Mouse (Mus musculus) ES-CJ7 (cell line): Measurements from ENCODE around the gene Spp2.

ENCODE experiments used
- DNase-seq: peaks from one replicate; pipeline ENCODE4 v3.0.0; 2011; ENCODE audit warnings: low read depth, low spot score

Gene Spp2

DNA sequence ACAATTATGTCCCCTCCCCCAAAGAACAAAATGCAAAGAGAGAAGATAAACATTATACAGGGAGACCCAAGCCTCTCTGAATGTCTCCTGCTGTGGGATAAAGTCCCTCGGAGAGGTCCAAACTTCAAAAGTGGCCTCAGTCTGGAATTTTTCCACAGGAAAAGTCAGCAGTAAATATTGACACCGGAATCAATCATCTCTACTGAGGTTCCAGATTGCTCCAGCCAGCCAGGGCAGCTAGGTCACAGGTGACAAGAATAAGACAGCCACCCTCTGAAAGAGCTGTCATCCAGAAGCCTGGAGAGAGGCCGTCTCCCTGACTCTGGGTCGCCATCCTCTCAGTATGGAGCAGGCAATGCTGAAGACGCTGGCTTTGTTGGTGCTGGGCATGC, at the start of gene Spp2:
TSS of gene Spp2 (plus strand) at position 155 of the 392 bp plus-strand sequence.
- DNase-seq, result no peak

DNA sequence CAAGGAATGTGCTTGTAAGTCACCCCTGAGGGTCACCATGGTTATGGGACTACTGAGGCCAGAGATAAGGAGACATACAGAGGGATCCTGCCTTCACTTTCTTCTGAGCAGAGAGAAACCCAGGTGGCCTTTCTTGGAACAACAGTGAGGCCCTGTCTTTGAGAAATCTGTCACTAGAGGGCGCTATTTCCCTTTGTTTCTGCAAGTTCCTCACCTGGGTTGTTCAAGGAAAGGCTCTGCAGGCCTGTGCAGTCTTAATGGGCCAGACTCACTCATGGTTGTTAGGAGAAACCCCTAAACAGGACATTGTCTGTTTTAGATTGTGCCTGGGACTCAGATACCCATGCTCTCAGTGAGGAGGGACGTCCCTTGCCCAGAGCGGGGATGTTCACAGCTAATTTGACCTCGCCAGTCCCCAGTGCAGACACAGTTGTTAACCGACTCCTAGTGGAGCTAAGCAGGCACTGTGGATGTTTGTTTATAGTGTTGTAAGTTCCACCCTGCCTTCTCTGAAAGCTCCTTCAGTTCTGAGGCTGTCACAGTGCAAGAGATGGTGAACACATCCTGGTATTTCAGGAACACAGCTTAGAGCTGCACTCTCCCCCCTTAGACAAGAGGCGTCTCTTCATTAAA, 49.2 kb upstream of the Spp2 start:
- DNase-seq, result peak; percentile 89

GRCm38 (mm10) chr1:88358102-88358654, 48.6 kb upstream of the Spp2 start:
- DNase-seq, result no peak

GRCm38 (mm10) chr1:88361085-88361484, 45.7 kb upstream of the Spp2 start:
- no peak for DNase-seq

- DNase-seq, result no peak
Measured at GRCm38 (mm10) chr1:88366881-88367644, 39.7 kb upstream of the Spp2 start.

DNA sequence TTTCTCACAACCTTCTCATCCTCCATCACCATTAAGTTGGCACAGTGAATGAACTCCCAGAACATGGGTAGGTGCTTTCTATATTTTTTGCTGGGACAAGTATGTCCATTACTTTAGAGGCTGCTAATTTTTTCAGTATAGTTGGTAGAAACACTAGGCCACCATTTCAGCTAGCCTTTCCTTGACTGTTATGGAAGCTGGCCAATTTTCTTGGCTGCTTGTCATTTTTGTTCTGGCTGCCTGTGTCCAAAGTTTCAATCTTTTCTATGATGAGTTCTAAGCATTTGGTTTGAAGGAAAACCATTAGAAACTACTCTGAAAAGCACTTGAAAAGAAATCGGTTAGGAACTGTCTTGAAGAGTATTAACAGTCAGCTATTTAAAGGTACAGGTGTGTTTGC, 28.3 kb upstream of the Spp2 start:
- DNase-seq, result no peak

GRCm38 (mm10) chr1:88391632-88392031, 15.1 kb upstream of the Spp2 start:
- no peak for DNase-seq

DNA sequence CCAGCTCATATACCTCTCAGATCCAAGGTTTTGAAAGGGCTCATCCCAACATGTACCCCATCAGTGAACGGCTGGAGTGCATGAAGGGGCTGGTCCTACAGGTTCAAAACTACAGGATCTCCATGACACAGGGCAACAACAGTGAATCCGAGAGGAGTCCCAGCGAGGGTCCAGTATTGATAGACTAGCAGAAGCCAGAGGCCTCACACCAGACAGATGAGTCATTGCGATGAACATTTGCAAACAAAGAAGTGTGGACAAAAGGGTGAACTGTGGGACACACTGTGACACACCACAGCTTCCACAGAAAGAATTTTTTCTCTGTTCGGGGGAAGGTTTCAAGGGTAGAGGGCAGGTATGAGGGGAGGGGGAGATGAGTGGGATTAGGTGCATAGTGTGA, 13.4 kb upstream of the Spp2 start:
- no peak for DNase-seq

DNA sequence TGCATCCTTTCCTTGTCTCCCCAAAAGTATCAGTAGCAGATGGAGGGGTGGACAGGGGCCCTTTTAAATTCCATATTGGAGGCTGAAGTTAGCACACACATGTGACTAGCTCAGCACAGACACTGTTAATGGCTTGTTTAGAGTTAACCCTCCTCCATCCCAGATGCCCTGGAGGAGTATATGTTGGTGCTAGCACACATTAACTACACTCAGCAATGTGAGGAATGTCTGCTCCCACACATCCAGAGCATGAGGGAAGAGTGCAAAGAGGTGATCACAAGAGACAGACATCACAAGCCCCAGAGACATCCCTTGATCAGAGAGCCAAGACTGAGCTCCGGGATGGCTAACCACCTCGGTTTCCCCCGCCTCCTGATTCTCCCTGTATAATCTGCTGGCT, 3.4 kb upstream of the Spp2 start:
- no peak for DNase-seq

GRCm38 (mm10) chr1:88406078-88406806, 519 bp upstream of the Spp2 start:
- no peak for DNase-seq

GRCm38 (mm10) chr1:88408340-88408739, 1.6 kb downstream of the Spp2 start:
- DNase-seq, result no peak

DNA sequence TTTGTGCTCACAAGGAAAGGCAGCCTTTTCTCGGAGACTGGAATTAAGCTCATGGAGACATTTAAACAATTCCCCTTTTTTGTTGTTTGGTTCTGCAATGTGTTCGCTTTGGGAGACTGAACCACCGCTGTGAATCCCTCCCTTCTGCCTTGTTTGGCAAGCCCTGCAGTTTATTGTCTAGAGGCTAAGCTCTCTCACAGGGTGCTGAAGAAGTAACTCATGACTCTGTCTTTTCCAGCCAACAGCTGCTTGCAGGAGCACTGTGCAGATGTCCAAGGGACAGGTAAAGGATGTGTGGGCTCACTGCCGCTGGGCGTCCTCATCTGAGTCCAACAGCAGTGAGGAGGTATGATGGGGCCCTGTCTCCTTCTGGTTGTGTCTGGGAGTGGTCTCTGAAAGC, 5.3 kb downstream of the Spp2 start:
- DNase-seq, result no peak

DNA sequence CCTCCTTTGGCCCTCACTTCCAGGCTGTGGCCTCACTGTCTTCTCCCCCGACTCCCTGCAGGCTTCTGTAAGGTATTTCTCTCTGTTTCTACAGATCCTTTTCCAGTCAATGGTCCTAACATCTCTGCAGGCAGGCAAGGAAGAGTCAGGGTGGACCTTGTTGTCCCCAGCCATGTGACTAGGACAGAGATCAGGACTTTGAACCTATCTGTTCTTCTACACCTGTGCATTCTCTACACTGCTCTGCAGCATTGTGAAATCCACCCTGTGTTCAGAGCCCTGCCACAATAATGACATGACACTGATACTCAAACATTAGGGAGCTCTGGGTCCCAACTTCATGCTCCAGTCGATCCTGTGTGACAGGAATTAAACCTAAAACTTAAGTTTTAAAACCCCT, 12.2 kb downstream of the Spp2 start:
- DNase-seq, result no peak

GRCm38 (mm10) chr1:88422045-88422444, 15.3 kb downstream of the Spp2 start:
- no peak for DNase-seq

GRCm38 (mm10) chr1:88422846-88423395, 16.2 kb downstream of the Spp2 start:
- DNase-seq, result no peak

GRCm38 (mm10) chr1:88424602-88425252, 18.0 kb downstream of the Spp2 start:
- DNase-seq, result peak; percentile 66

DNA sequence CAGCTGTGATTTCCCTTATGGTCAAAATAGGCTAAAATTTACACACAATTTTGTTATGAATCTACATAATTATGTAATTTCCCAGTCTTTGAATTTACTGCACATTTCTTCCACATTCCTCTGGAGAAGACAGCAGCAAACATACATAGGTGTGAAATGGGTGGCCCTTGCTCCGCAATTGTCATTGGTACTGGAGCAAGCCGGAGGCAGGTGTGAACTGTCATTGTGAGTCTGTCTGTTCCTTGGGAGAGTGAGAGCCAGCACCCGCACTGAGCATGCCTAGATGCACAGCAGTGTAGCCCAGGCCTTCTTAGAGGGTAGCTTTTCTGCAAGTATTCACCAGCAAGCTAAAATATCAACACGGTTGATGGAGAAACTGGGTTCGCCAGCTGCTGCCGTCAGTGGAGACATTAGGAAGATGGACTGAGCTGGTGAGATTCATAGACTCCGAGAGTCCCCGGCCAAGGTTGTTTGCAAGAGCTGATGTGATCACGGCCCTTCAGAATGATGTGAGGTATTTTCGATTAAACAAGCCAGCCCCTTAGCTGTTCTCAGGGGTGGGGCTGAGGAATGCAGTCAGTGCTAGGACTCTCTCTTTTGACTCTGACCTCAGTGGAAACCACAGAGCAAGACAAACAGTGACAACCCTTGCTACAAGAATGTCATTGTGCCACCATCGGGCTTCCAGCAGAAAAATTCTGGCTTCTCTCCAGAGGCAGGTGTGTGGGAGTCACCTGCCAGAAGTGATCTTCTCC, 21.4 kb downstream of the Spp2 start:
- no peak for DNase-seq

- DNase-seq, result no peak
Measured at GRCm38 (mm10) chr1:88429413-88429812, 22.7 kb downstream of the Spp2 start.

GRCm38 (mm10) chr1:88431262-88431661, 24.5 kb downstream of the Spp2 start:
- DNase-seq, result no peak

- DNase-seq, result peak; percentile 73
Measured at GRCm38 (mm10) chr1:88432601-88433000, 25.8 kb downstream of the Spp2 start.
